Mouse (Mus musculus): ENCODE measurements around the gene Xkrx.

DNA sequence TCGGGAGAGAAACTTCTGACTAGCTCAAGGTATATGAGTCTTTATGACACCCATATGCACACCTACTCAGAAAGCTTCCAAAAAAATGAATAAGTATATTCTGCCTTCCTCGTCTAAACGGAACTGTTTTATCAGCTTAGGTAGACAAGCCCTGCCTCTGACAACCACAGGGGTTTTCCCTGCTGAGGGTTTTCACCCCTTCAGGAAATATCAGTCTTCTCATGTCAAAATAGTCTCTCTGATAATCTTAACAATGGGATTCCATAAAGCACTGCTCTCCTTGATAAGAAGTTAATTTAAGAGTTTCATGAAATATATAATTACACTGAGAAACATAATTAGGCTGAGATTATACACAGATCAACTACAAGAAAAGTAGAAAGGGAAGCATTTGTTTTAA lies 50.1 kb downstream of the Xkrx start:
- TF ChIP-seq CTCF (IDR thresholded peaks at IDR 0.05; ENCODE audit: low read depth, low read length) (no peak), POLR2A (IDR thresholded peaks at IDR 0.05; ENCODE audit: extremely low read depth, insufficient read depth, low read length) (no peak)

Data from liver, adult 2 months (tissue).